Mouse (Mus musculus): ENCODE data around the gene Ocln.

GRCm38 (mm10) chr13:100570713-100571112 lies 18.2 kb upstream of the Ocln start:
- TF ChIP-seq CTCF (IDR thresholded peaks at IDR 0.05; ENCODE audit: low read depth, low read length) (no peak), POLR2A (IDR thresholded peaks at IDR 0.05; ENCODE audit: insufficient read depth, low read length) (no peak)
